Mouse (Mus musculus): ENCODE results near the gene Cdkal1.

DNA sequence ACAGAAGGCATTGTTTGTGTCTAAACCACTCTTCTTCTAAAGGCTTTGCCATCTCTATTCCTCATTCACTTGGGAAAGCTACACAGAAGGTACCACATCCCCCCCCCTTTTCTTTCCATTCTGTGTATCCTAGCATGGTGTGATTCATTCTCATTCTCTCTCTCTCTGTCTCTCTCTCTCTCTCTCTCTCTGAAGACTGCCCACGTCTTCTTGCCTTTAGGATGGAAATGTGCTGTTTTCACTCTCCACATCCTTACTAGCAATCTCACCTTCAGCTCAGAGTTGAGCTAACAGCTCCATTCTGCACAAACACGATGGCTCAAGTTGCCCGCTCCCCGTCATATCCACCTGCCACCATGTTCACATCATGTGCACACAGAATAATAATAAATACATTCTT lies 675.6 kb downstream of the Cdkal1 start:
- TF ChIP-seq KAT2A (IDR thresholded peaks at IDR 0.05; ENCODE audit: insufficient replicate concordance, low read length) (no peak), TCF12 (IDR thresholded peaks at IDR 0.05; ENCODE audit: low read depth, low read length) (no peak), CTCF (conservative IDR thresholded peaks at IDR 0.05 in 1 of 2, IDR thresholded peaks at IDR 0.05 in 1 of 2; ENCODE audit: low read depth in 2 of 2, low read length in 2 of 2) (no peak), POLR2A (IDR thresholded peaks at IDR 0.05; ENCODE audit: low read depth, low read length) (no peak), MYC (IDR thresholded peaks at IDR 0.05; ENCODE audit: low read depth, low read length) (no peak), TBP (conservative IDR thresholded peaks at IDR 0.05; ENCODE audit: low read depth, low read length) (no peak)
